Mouse (Mus musculus) heart, embryonic 14.5 days (tissue): ENCODE data around the gene Ticam1. TPM values are rescaled to one million over a fixed set of nuclear protein-coding genes. Genes with fewer than 3 reads are reported as not detected.
A peak's percentile ranks its signal among the peaks of the same experiment; 100 is the strongest.

Experiments
- ATAC-seq: fragments of 200-750 bp; cut with Nextera tagmentation; 2 replicates; pipeline ENCODE4 v1.8.0; 2017; ENCODE audit warnings: low read depth, moderate TSS enrichment; ENCODE audit not compliant: insufficient number of reproducible peaks, insufficient read depth, low FRiP score
- H3K27ac ChIP-seq, 2 experiments: fragments of 200-500 bp in 1 of 2; fragments of 300-500 bp in 1 of 2; sonication (generic) in 1 of 2; replicated peaks in 1 of 2; 2 replicates each; pipeline ENCODE4 v1.5.1; 2012 to 2014; ENCODE audit warnings: low read depth in 2 of 2, low read length in 2 of 2, control low read depth in 1 of 2, mild to moderate bottlenecking in 1 of 2, mixed read lengths in 1 of 2; ENCODE audit not compliant: control insufficient read depth in 1 of 2, insufficient read depth in 1 of 2
- H3K27me3 ChIP-seq: fragments of 300-500 bp; sonication (generic); 2 replicates; pipeline ENCODE4 v1.6.1; 2014; ENCODE audit warnings: mild to moderate bottlenecking, low read length, control low read depth; ENCODE audit not compliant: control insufficient read depth, insufficient read depth
- H3K36me3 ChIP-seq: fragments of 300-500 bp; sonication (generic); 2 replicates; pipeline ENCODE4 v1.6.1; 2014; ENCODE audit warnings: mild to moderate bottlenecking, control low read depth, low read length, mixed read lengths; ENCODE audit not compliant: control insufficient read depth, insufficient read depth
- H3K4me1 ChIP-seq, 2 experiments: fragments of 200-500 bp in 1 of 2; fragments of 300-500 bp in 1 of 2; sonication (generic) in 1 of 2; 2 replicates each; pipeline ENCODE4 v1.6.1; 2012 to 2014; ENCODE audit warnings: low read length in 2 of 2, control low read depth in 1 of 2, mixed read lengths in 1 of 2; ENCODE audit not compliant: control insufficient read depth in 2 of 2, insufficient read depth in 2 of 2
- H3K4me2 ChIP-seq: fragments of 300-500 bp; sonication (generic); 2 replicates; pipeline ENCODE4 v1.6.1; 2014; ENCODE audit warnings: mild to moderate bottlenecking, low read length
- H3K4me3 ChIP-seq, 2 experiments: fragments of 200-500 bp in 1 of 2; fragments of 300-500 bp in 1 of 2; sonication (generic) in 1 of 2; 2 replicates each; pipeline ENCODE4 v1.5.1; 2012 to 2014; ENCODE audit warnings: low read length in 2 of 2, mild to moderate bottlenecking in 2 of 2, control low read depth in 1 of 2, low read depth in 1 of 2, moderate library complexity in 1 of 2; ENCODE audit not compliant: control insufficient read depth in 1 of 2, insufficient read depth in 1 of 2
- H3K9ac ChIP-seq: fragments of 300-500 bp; sonication (generic); 2 replicates; pipeline ENCODE4 v1.6.1; 2014; ENCODE audit warnings: mild to moderate bottlenecking, low read length
- H3K9me3 ChIP-seq: fragments of 300-500 bp; sonication (generic); 2 replicates; pipeline ENCODE4 v1.6.1; 2016; ENCODE audit warnings: low read length, control low read depth; ENCODE audit not compliant: control insufficient read depth
- WGBS: fragments of 180-500 bp; shearing (Covaris S2); extraction: QIAGEN DNeasy Blood & Tissue Kit; methylation state at CpG from one replicate; pipeline ENCODE4 v1.1.7; 2014; 5-methylcytosine and 5-hydroxymethylcytosine counted together
- polyA plus RNA-seq: library from polyadenylated mRNA; unstranded; fragments of >200 nt; fragmentation: Nextera tagmentation; extraction: Ambion mirVana; gene quantifications from 2 replicates; pipeline ENCODE4 v1.2.1, GENCODE M21; 2014

Ticam1 gene
- polyA plus RNA-seq, 1 experiment from 2014 or later: 9.2 TPM

DNA sequence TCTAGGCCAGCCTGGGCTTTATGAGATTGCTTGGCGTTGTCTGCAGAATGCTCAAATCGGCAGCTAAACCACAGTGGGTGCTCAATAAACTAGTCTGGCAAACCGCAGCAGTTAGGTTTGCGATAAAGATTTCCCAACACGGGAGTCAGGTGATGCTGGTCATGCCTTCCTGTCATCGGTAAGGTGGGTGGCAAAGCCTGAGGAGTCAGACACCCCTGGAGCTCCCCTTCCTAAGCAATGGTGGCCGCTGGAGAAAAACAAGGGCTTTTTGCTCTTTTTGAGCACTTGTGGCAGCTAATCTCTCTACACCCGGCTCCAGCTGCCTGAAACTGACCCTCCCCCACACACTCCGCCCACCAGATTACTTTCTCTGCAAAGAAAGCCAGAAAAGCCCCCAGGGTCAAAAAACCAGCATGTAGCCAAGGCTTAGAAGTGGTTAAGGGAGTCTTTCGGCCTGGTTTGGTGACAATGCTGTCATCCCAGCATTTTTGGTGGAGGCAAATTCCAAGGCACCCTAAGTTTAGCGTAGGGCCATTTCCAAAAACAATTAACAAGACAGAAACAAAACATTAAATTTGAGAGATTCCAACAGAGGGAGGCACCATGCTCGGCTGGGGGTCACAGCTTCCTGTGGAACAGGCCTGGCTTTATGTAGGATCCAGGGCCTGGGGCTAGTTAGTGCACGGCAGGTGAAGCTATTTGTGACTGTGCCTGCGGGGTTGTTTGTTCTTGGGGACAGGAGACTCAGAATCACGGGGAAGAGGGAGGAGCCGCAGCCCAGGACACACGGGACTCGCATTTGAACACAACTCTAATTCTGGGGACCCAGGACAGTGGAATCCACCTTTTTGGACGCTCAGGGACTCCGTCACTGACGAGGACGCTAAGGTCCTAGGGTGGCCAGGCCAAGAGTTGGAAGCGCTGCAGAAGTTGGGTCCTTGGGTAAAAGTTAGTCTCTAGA, 13.1 kb upstream of the Ticam1 start:
- ATAC-seq: peak; percentile 33; the same call in 1 of the 2 replicates
- Histone ChIP-seq H3K27me3 (no peaks in the 10 kb centered on the region), H3K36me3 (peaks cover 25% of the 10 kb centered on the region), H3K9me3 (no peaks in the 10 kb centered on the region), H3K4me1 (peaks cover 20 to 30% of the 10 kb centered on the region in 2 experiments), H3K4me2 (peak overlapping the region; percentile 90), H3K4me3 (peak overlapping the region; percentile 59 to 67), H3K9ac (peak overlapping the region; percentile 89), H3K27ac (peak overlapping the region; percentile 73 to 97)
- WGBS: 3% methylated on average over 23 of the region's 23 CpGs

DNA sequence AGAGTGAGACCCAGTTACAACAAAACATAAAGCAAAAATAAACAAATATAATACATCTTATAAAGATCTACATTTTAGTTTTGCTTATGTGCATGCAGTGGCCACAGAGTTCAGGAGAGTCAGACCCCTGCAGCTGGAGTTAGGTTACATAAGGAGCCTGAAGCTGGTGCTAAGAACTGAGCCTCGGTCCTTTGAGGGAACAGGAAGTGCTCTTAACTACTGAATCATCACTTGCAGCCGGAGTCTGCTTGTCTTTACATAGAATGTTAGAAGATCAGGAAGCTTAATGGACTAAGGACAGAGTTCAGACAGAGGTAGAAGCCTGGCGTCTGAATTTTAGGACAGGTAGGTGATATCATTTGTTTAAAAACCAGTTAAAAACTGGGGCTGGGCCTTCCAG, 12.3 kb upstream of the Ticam1 start:
- Histone ChIP-seq H3K4me3 (peak overlapping the region; percentile 59 to 67), H3K27ac (peak overlapping the region; percentile 73 to 97), H3K9me3 (no peaks in the 10 kb centered on the region), H3K4me1 (peaks cover 20 to 30% of the 10 kb centered on the region in 2 experiments), H3K9ac (peak overlapping the region; percentile 89), H3K36me3 (peaks cover 33% of the 10 kb centered on the region), H3K27me3 (no peaks in the 10 kb centered on the region), H3K4me2 (peak overlapping the region; percentile 90)
- 41% methylated on average over 3 of the region's 3 CpGs for WGBS
- ATAC-seq: no peak

DNA sequence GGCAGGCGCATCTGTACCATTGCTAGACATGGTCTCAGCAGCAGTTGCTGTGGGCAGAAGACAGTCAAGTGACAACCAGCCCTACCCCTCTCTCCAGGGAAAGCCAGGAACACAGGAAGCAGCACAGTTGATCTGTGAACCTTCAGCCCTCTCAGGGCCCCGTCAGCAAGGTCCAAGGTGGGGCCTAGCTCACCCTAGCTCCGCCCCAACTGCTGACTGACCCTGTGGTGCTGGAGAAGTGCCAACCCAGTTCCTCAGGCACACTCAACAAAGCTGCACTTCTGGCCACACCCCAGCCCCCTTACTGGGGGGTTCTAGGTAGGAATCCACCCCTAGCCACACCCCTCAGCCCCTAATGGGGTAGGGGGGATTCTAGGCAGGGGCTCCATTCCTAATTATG, 11.2 kb upstream of the Ticam1 start:
- Histone ChIP-seq H3K4me1 (peaks cover 20 to 30% of the 10 kb centered on the region in 2 experiments), H3K27me3 (no peaks in the 10 kb centered on the region), H3K9me3 (no peaks in the 10 kb centered on the region), H3K9ac (peak overlapping the region; percentile 57), H3K36me3 (peaks cover 43% of the 10 kb centered on the region), H3K4me3 (peak overlapping the region; percentile 6 to 16; a peak in 1 of 4 replicates), H3K27ac (peak overlapping the region; percentile 66 to 97), H3K4me2 (peak overlapping the region; percentile 90)
- no peak for ATAC-seq
- WGBS: 33% methylated on average over 3 of the region's 3 CpGs

DNA sequence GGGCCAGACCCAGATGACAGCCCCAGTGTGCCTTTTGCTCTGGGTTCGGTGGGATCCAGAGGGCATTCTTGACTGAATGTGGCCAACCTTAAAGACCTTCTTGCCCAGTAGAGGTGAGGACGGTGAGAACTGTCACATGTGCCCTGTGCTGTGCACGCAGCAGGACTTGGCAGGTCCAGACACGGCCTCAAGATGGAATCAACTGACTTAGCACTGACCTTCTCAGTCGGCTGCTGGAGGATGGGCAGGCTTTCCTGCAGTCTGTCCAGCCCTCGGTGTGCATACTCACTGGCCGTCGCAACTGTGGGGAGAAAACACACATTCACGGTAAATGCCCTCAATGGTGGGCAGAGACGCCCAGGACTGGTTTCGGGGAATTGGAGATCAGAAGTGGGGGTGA, 9.4 kb upstream of the Ticam1 start:
- no peak overlapping the region for H3K9ac ChIP-seq
- WGBS: 96% methylated on average over 11 of the region's 11 CpGs
- H3K27me3 ChIP-seq: no peaks in the 10 kb centered on the region
- ATAC-seq: no peak
- no peak overlapping the region for H3K27ac ChIP-seq
- no peaks in the 10 kb centered on the region for H3K9me3 ChIP-seq
- H3K4me1 ChIP-seq: peaks cover 16 to 27% of the 10 kb centered on the region in 2 experiments
- H3K4me3 ChIP-seq: no peak overlapping the region
- H3K36me3 ChIP-seq: peaks cover 59% of the 10 kb centered on the region
- H3K4me2 ChIP-seq: no peak overlapping the region

DNA sequence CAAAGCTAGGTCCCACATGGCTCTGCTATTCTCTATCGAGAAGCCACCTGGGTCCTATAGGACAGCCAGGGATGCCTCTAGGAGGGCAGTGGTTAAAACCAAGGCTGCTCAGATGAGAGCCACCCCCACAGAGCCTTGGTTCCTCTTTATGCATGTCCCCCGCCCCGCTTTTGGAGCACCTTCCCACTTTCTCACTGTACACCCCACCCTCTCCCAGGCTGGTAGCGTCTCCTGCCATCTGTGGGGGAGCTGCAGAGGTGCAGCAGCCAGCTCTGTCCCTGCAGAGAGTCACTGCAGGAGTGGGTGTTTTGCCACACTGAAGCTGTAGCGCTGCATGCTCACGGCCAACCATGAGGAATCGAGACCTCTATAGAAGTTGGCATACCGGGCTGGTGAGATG, 6.7 kb upstream of the Ticam1 start:
- Histone ChIP-seq H3K27ac (no peak overlapping the region), H3K9me3 (no peaks in the 10 kb centered on the region), H3K4me3 (no peak overlapping the region), H3K36me3 (peaks cover 85% of the 10 kb centered on the region), H3K27me3 (no peaks in the 10 kb centered on the region), H3K4me1 (peaks cover 13 to 19% of the 10 kb centered on the region in 2 experiments), H3K4me2 (no peak overlapping the region), H3K9ac (no peak overlapping the region)
- no peak for ATAC-seq
- WGBS: 92% methylated on average over 8 of the region's 8 CpGs

DNA sequence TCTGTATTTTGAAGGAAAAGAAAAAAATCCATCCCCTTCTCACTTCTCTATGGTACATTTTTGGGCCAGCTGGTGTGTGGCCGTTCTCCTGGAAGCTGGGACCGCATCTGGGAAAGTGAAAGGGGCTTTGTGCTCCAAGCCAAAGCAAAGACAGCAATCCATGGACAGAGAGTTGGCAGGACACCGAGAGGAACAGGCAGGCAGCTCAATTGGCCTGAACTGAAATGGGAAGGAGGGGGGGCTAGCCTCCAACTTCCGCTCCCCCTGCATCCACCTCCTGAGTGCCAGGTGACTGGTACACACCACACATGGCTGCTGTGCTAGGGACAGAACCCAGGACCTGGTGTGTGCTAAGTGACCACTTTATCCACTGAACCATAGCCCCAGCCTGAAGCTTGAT, 6.2 kb upstream of the Ticam1 start:
- no peak for ATAC-seq
- Histone ChIP-seq H3K9ac (no peak overlapping the region), H3K4me3 (no peak overlapping the region), H3K36me3 (peaks cover 89% of the 10 kb centered on the region), H3K4me2 (no peak overlapping the region), H3K9me3 (no peaks in the 10 kb centered on the region), H3K27me3 (no peaks in the 10 kb centered on the region), H3K27ac (no peak overlapping the region), H3K4me1 (peaks cover 9 to 18% of the 10 kb centered on the region in 2 experiments)
- WGBS: 85% methylated on average over 4 of the region's 4 CpGs

DNA sequence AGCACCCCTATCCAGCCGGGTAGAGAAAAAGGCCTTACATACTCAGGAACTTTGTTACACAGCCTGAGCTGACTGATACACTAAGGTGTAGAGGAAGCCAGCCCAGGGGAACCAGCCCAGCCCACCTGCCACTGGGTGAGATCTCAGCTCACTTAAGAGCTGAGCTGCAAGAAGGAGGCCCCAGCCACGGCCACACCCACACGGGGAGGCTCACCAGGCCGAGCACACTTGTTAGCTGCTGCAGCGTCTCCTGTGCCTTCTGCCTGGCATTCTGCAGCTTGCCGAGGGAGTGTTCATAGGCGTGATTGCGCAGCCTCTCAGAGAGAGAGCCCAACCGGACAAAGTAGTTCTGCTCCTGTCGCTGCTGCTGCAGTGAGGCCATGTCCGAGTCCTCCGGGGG, 4.6 kb upstream of the Ticam1 start:
- Histone ChIP-seq H3K27me3 (no peaks in the 10 kb centered on the region), H3K27ac (no peak overlapping the region), H3K9ac (no peak overlapping the region), H3K4me2 (no peak overlapping the region), H3K4me3 (no peak overlapping the region), H3K9me3 (no peaks in the 10 kb centered on the region), H3K4me1 (peaks cover 4 to 17% of the 10 kb centered on the region in 2 experiments), H3K36me3 (peaks cover 80% of the 10 kb centered on the region)
- 82% methylated on average over 12 of the region's 12 CpGs for WGBS
- ATAC-seq: no peak
